Mouse (Mus musculus): ENCODE measurements around the gene Olfr974. TPM values are rescaled to one million over a fixed set of nuclear protein-coding genes. Genes with fewer than 3 reads are reported as not detected.

Olfr974 gene
- polyA plus RNA-seq, 1 experiment, result not detected

DNA sequence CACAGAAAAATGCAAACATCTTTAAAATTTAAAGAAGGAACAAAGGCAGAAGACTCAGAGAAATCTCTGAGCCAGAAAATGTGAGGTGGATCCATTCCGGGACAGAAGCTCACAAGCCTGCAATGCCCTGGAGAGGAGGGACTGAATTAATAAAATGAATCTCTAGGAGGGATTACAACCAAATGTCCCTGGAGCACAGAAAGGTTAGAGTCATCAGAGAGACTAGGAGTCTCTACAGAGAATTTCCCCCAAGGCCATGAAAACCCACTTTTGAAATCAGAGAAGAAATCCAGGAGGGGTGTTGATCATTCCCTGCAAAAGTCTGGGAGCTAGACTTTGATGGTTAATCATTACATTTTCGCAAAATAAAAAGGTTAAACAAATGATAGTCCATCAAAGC, 54.5 kb downstream of the Olfr974 start, which contains the start of gene Olfr978:
Olfr978 (plus strand) TSS at position 301 of the 400 bp plus-strand sequence.
- Histone ChIP-seq H3K36me3 (ENCODE audit: control insufficient read depth, insufficient read depth, low read length) (no peaks in the 10 kb centered on the region), H3K27ac (ENCODE audit: insufficient read depth, low read depth, low read length) (no peak within 1 kb of the TSS)
- no peak for TF ChIP-seq CTCF (IDR thresholded peaks at IDR 0.05; ENCODE audit: extremely low read depth, insufficient read length, insufficient replicate concordance, low read depth, low read length)
- TF ChIP-seq POLR2A (IDR thresholded peaks at IDR 0.05; ENCODE audit: low read depth, low read length), result no peak

More for the DNA sequence above, 54.5 kb downstream of the Olfr974 start, which contains the start of gene Olfr978:
- 76% methylated on average over 2 of the region's 2 CpGs for WGBS
- Histone ChIP-seq H3K4me1 (ENCODE audit: control insufficient read depth, insufficient read depth, insufficient read length, low read length) (no peaks in the 10 kb centered on the region), H3K27me3 (ENCODE audit: control insufficient read depth, insufficient read depth, low read length) (no peaks in the 10 kb centered on the region), H3K4me3 (ENCODE audit: low read depth, low read length) (no peak within 1 kb of the TSS)

Other genes with a start within 250 kb of the Olfr974 start
- gene Olfr149, start 230.4 kb upstream of the Olfr974 start, polyA plus RNA-seq (2012; rRNA removed), result not detected in 2 replicates
- gene Olfr965, start 226.1 kb upstream of the Olfr974 start, polyA plus RNA-seq (2012; rRNA removed), result not detected in 2 replicates
- not detected in 2 replicates for gene Olfr150, start 206.5 kb upstream of the Olfr974 start, polyA plus RNA-seq (2012; rRNA removed)
- not detected in 2 replicates for gene Olfr967, start 191.3 kb upstream of the Olfr974 start, polyA plus RNA-seq (2012; rRNA removed)
- not detected in 2 replicates for gene Olfr968, start 154.2 kb upstream of the Olfr974 start, polyA plus RNA-seq (2012; rRNA removed)
- not detected in 2 replicates for gene Olfr969, start 146.6 kb upstream of the Olfr974 start, polyA plus RNA-seq (2012; rRNA removed)
- not detected in 2 replicates for gene Olfr970, start 128.6 kb upstream of the Olfr974 start, polyA plus RNA-seq (2012; rRNA removed)
- gene Olfr971, start 100.6 kb upstream of the Olfr974 start, polyA plus RNA-seq (2012; rRNA removed), result not detected in 2 replicates
- gene Olfr972, start 71.1 kb upstream of the Olfr974 start, polyA plus RNA-seq (2012; rRNA removed), result not detected in 2 replicates
- gene Olfr229, start 30.2 kb upstream of the Olfr974 start, polyA plus RNA-seq (2012; rRNA removed), result not detected in 2 replicates
- gene Olfr975, start 14.5 kb downstream of the Olfr974 start, polyA plus RNA-seq (2012; rRNA removed), result 0.03 TPM in 1 of 2 replicates, not detected in the other
- not detected in 2 replicates for gene Olfr976, start 23.6 kb downstream of the Olfr974 start, polyA plus RNA-seq (2012; rRNA removed)
- not detected in 2 replicates for gene Olfr978, start 54.6 kb downstream of the Olfr974 start, polyA plus RNA-seq (2012; rRNA removed)
- gene Olfr979, start 66.0 kb downstream of the Olfr974 start, polyA plus RNA-seq (2012; rRNA removed), result not detected in 2 replicates
- not detected in 2 replicates for gene Olfr980, start 72.1 kb downstream of the Olfr974 start, polyA plus RNA-seq (2012; rRNA removed)
- gene Olfr981, start 84.0 kb downstream of the Olfr974 start, polyA plus RNA-seq (2012; rRNA removed), result not detected in 2 replicates
- not detected in 2 replicates for gene Olfr982, start 136.3 kb downstream of the Olfr974 start, polyA plus RNA-seq (2012; rRNA removed)
- gene Olfr983, start 156.1 kb downstream of the Olfr974 start, polyA plus RNA-seq (2012; rRNA removed), result not detected in 2 replicates
- gene Olfr984, start 176.7 kb downstream of the Olfr974 start, polyA plus RNA-seq (2012; rRNA removed), result not detected in 2 replicates
- not detected in 2 replicates for gene Olfr985, start 192.7 kb downstream of the Olfr974 start, polyA plus RNA-seq (2012; rRNA removed)
- gene Tmem225, start 210.6 kb downstream of the Olfr974 start, polyA plus RNA-seq (2012; rRNA removed), result not detected in 2 replicates
- not detected in 2 replicates for gene Olfr986, start 243.4 kb downstream of the Olfr974 start, polyA plus RNA-seq (2012; rRNA removed)

Measured in small intestine, adult 2 months (tissue).